Mouse (Mus musculus) left cerebral cortex, postnatal 10 days (tissue): Measurements from ENCODE around the gene Ppp1cc. TPM values are rescaled to one million over a fixed set of nuclear protein-coding genes. Genes with fewer than 3 reads are reported as not detected.
"Not testable (repeated sequence)": the region's sequence is repeated elsewhere in the genome, so short reads cannot be mapped to it uniquely, and the experiment has no call there.

Source experiments
- DNase-seq, 2 experiments: peaks; one replicate each; pipeline ENCODE4 v3.0.0; 2021 to 2022; ENCODE audit warnings: low spot score in 2 of 2, mixed read lengths in 1 of 2; ENCODE audit errors: extremely low spot score in 1 of 2
- intact Hi-C: fragments of 180-260 bp; cut with DNase I; formaldehyde crosslinking; loops from one replicate; pipeline ENCODE4 v1.15.1; 2025
- total RNA-seq, 2 experiments: library from RNA; stranded (reverse); gene quantifications; 2 replicates each; pipeline ENCODE4 v1.2.3; 2021

The Ppp1cc gene
- total RNA-seq, 2 experiments from 2014 or later: 170 to 190 TPM

DNA sequence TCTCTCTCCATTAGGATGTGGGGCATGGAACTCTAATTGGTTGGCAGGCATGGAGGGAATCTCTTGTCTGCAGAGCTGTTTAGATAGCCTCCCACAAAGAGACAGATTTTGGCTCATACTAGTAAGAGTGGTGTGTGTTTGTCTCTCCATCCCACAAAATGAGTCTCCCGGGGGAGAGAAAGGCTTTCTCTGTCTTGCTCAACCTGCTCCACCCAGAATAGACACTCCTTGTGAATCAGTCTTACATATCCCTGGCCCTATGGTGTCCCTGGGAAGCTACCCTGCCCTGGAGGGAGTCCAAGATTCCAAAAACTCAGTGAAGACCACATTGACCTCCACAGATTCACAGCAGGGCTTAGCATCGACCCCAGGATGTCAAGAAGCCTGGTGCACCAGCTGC is 1.6 kb upstream of the Ppp1cc start:
- DNase-seq: no peak
- intact Hi-C loops: no loop called here

DNA sequence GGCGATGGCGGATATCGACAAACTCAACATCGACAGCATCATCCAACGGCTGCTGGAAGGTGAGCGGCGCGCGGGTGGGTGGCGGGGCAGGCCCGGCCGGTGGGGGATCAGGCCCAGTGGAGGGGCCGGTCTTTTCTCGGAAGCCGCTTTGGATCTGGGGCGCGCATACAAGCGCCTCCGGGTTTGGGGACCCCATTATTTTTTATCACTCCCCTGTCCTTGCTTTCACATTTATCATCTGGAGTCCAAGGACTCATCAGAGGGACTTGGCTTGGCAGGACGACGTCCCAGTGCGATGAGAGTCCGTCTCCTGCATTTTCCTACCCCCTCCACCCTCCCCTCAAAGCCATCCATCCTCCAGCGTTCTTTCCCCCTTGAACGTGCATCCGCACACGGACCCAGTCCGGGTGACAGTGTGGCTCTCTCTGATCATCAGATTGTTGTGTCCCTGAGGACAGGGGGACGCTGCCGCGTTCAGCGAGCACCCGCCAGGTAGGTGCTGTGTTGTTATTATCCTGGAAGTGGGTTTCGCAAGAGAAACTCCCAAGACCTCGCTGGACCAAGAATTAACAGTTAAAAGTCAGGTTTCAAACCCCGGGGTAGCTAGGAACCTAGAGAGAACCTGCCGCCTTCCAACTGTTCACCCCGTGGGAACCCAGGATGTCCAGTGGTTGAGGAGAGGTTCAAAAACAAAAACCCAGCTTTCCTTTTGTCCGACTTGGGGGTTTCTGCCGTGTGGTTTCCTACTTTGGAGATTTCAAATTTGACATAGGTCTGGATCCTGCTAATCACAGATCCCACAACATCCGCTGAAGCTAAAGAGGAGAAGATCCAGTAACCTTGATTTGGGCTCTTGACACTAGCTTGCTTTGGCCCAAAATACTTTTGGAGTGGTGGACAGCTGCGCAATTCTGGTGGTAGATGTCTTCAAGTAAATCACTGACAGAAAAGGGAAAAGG is 758 bp downstream of the Ppp1cc start:
- DNase-seq: peak in 1 of 2 experiments; percentile 53
- intact Hi-C loops: no loop called here

DNA sequence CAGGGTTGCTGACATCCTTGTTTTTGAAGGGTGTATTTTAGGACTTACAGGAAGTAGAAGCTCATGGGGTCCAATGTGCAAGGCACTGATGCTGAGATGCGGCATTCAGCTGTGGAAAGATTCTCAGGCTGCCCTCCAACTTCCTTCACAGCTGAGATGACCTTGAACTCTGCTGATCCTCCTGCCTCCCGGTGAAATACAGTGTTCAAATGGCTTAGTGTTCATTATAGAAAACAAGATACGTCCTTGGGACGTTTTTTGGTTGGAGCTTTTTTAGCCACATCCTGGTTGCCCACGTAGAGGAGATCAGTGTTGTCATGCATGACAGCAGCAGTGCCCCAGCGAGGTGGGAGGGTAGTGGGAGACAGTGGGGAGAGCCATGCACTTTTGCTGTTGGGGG is 5.1 kb downstream of the Ppp1cc start:
- no peak for DNase-seq
- intact Hi-C loops: no loop called here

DNA sequence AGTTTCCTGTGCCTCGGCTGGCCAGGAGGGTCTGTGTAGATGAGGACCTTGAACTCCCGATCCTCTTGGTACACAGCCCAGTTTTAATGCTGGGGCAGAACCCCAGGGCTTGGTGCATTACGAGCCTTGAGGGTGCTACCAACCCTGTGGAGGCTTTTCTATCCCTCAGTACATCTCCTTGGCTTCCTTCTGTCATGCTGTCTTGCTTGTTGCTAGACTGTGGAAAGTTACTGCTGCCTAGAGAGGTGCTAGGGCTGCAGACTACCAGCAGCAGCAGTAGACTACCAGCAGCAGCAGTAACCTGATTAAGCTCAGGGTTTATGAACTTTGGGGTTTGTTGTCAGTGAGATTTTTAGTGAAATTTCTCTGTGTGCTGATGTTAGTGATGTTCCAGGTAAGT is 5.9 kb downstream of the Ppp1cc start:
- no peak for DNase-seq
- intact Hi-C loops: no loop called here

DNA sequence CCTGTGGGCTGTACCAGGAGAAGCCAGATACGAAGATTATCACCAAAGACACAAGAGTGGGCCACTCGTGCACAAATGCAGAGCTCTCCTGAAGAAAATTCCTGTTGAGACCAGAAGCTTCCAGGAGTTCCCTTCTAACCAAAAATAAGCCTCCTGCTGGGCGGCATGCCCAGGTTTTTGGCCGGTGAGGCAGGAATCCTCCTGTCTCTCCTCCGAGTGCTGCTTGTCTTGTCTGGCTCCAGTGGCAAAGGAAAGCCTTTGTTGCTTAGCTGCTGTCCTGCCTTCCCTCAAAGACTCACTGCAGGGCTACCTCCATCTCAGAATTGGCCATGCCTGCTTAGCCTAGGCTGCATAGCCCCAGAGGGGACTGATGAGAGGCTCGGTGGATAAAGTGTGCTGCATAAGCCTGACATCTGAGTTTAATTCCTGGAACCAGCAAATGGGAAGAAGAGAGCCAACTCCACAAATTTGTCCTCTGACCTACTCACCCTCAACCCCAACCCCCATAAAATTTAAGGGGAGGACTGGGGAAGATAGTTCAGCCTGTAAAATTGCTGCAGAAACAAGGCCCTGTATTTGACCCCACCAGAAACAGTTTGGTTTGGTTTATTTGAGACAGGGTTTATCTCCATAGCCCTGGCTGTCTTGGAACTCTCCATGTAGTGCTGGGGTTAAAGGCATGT is 7.3 kb downstream of the Ppp1cc start:
- DNase-seq: peak in 1 of 2 experiments; percentile 54
- intact Hi-C loops: no loop called here

DNA sequence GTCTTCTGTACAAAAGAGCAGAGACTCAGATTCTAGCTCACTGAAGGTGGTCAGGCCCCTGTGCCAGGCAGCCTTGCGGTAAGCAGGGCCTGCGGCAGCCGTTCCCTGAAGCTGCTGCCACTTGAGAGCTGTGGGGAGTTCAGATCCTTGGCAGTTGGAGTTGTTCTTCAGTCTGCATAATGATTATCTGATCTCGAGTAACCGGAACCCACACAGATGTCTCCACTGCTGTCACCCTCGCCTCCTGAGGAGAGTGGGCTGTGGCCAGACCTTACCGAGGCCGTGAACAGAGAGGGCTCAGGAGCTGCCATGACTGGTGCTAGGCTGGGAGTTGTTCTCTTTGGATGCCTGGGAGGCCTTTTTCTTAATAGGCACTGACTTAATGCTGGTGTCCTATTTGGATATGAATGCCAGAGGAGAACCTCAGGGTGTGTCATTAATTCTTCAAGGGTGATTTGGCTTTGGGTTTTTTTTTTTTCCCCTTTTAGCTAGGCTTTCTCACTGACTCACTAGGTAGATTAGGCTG is 8.6 kb downstream of the Ppp1cc start:
- intact Hi-C loops: no loop called here
- DNase-seq: no peak

DNA sequence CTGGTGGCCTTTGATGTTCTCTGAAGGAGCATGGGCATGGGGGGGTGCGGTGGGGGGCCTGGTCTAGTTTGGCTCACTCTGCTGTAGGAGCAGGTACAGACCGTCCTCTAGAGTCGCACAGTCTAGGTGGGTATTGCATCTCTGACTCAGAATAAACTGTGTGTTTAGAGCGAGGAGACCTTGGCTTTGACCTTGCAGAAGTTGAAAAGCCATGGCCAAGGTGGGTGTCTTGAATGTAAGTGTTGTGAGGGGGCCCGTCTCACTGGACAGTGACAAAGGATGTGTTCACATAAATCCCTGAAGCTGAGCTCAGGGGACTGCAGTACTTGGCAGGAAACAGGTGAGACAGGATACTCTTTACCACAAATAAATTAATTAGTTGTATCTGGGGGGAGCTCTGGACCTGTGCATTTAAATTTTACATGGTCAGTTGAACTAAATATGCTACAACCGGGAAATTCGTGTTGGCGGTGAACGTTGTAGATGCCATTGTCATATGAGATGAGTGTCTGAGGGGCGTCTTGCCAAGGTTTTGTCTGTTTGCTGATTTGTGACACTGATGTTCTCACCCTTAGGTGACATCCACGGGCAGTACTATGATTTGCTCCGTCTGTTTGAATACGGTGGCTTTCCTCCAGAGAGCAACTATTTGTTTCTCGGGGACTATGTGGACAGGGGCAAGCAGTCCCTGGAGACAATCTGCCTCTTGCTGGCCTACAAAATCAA is 10.4 kb downstream of the Ppp1cc start:
- DNase-seq: no peak
- intact Hi-C loops: no loop called here

DNA sequence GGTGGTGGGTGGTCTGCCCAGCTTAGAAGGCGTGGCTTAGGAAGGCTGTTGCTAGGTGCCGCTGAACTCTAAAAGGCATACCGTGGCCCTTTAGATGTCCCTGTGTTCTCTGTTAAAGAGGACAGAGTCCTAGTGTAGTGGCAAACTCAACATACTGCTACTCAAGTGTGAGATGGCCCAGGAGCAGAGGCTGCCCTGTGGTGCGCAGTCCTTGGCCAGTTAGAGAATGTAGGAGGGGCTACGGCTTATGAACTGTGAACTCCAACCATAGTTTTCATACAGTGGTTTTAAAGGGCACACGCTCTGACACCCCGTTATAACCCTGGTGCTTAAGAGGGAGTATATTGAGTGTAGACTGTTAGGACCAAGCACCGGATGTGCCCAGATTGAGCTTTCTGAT is 13.0 kb downstream of the Ppp1cc start:
- intact Hi-C loops: no loop called here
- DNase-seq: no peak

DNA sequence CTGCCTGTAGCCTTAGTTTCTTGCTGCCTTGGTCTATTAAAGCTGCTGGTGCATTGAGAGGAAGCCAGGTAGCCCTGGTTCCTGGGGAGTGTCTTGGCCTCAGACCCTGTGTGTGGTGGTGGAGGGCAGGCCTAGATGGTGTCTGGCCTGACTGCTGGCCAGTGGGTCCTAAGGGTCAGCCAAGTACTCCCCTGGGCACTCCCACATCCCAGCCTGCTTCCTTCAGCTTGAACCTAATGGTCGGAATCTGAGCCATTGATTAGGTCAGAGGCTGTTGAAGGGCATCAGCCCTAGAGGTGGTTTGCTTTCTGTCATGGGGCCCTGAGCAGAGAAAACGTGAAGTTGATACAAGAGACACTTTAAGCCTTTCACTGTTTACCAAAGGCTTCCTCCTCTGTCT is 17.3 kb downstream of the Ppp1cc start:
- intact Hi-C loops: loop anchor here (5.0 kb wide), 1 partner anchor 43 kb away; no protein-coding TSS in a partner anchor
- peak in 1 of 2 experiments; percentile 22 for DNase-seq

DNA sequence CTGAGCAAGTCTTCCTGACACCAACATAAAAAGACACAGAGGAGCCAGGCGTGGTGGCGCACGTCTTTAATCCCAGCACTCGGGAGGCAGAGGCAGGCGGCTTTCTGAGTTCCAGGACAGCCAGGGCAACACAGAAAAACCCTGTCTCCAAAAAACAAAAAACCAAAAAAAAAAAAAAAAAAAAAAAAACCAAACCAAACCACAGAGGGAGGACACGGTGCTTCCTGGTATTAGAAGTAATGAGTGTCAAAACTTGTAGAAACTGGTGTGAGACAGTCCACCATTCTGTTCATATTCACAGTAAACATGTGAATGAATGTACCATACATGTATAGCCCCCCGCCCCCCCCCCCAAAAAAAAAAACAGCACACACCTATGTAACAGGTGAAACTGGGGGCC is 17.9 kb downstream of the Ppp1cc start:
- intact Hi-C loops: loop anchor here (5.0 kb wide), 1 partner anchor 44 kb away; no protein-coding TSS in a partner anchor
- DNase-seq: no peak

DNA sequence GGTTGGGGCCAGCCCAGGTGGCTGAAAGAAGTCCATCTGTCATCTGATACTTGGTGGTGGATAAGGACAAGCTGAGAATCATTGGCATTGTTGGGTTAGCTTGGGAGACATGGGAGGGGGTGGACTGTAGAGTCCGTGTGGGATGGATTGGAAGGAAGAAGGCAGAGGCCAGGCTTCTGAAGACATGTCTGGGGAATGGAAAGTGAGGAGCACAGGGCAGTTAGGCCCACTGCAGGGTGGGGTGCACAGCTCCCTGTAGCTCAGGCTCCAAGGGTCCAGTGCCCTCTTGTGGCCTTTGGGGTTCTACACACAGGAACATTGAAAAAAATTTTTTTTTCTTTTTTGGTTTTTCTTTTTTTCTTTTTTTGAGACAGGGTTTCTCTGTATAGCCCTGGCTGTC is 18.3 kb downstream of the Ppp1cc start:
- intact Hi-C loops: loop anchor here (5.0 kb wide), 1 partner anchor 44 kb away; no protein-coding TSS in a partner anchor
- peak in 1 of 2 experiments; percentile 79 for DNase-seq

DNA sequence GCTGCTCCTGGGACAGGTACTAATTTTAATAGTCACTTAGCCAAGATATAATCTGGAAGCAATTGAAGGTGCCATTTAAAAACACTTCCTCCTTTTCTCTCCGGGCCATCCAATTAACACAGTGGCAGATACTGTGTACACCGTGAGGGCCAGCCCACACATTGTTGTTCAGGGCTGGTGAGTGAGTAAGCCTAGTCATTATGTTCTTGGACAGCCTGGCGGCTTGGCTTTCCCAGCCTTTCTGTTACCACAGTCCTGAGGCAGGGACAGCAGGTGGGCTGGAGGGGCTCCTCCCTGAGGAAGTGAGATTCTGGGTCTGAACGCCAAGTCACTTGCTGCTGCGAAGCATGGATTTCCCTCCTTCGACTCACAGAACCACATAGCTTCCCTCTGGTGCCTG is 21.6 kb downstream of the Ppp1cc start:
- intact Hi-C loops: loop anchor here (5.0 kb wide), 1 partner anchor 47 kb away; no protein-coding TSS in a partner anchor
- peak in 1 of 2 experiments; percentile 54 for DNase-seq

DNA sequence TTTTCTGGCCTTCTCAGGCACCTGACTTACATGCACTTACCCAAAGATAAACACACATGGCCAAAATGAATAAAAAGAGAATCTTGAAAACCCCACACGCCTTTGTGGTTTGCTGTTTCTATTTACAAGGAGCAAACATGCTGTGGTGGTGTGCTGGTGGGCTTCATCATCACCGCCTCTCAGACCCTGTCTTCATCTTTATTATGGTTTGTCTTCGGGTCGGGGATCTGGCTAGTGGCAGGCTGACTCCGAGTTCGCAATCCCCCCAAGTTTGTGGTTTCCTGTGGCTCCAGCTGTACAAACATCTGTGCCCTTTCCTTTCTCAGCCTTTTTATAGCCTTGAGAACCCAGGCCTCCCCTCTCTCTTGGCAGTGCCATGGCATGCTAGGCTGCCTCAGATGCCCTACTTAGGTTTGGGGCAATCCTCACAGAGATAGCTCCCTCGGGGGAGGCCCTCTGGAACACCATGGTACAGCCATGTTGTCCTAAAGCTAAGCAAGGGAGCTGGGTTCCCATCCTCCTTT is 26.3 kb downstream of the Ppp1cc start:
- intact Hi-C loops: no loop called here
- no peak for DNase-seq

DNA sequence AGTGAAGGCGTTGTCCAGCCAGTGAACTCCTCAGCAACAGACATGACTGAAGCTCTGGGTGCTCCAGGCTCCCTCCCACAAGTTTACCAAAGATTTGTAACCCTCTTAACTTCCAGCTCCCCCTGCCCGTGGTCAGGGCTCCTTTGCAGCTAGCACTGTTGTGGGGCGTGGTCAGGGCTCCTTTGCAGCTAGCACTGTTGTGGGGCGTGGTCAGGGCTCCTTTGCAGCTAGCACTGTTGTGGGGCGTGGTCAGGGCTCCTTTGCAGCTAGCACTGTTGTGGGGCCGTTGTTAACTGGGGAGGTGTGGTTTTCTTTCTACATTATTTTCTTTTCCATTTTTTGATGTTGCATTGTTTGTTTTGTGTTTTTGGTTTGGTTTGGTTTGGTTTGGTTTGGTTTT is 26.8 kb downstream of the Ppp1cc start:
- intact Hi-C loops, DNase-seq: not testable (repeated sequence)

DNA sequence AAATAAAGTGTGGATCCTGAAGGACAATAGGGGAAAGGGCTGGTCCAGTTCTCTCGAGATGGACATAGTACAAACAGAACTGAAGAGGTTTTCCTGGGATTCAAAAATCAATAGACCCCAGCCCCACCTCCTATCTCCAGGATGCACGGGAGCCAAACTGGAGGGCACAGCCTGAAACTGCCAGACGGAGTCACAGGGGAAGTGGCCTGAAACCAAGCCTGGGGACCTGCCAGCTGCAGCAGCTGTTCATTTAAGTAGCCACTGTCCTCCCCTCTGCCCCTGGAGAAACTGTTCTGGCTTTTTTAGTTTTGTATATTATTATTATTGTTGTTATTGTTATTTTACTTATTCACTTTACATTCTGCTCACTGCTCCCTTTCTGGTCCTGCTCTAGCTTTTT is 31.0 kb downstream of the Ppp1cc start:
- intact Hi-C loops: no loop called here
- no peak for DNase-seq

DNA sequence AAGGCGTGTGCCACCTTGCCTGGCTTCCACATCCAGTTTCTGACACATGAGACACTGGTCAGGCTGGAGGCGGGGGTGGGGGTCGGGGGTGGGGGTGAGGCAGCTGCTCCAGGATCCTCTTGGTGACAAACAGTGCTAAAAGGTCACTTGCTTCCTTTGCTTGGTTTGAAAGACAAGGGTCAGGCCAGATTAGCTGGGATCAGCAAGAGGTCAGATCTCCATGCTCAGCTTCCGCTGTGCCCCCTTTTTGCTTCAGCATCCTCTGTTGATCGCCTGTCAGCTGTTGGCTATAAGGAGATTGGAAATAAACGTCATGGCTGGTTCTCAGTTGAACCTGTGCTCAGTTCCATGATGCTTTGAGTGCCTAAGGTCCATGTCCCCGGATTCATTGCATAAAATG is 32.4 kb downstream of the Ppp1cc start:
- no peak for DNase-seq
- intact Hi-C loops: no loop called here

DNA sequence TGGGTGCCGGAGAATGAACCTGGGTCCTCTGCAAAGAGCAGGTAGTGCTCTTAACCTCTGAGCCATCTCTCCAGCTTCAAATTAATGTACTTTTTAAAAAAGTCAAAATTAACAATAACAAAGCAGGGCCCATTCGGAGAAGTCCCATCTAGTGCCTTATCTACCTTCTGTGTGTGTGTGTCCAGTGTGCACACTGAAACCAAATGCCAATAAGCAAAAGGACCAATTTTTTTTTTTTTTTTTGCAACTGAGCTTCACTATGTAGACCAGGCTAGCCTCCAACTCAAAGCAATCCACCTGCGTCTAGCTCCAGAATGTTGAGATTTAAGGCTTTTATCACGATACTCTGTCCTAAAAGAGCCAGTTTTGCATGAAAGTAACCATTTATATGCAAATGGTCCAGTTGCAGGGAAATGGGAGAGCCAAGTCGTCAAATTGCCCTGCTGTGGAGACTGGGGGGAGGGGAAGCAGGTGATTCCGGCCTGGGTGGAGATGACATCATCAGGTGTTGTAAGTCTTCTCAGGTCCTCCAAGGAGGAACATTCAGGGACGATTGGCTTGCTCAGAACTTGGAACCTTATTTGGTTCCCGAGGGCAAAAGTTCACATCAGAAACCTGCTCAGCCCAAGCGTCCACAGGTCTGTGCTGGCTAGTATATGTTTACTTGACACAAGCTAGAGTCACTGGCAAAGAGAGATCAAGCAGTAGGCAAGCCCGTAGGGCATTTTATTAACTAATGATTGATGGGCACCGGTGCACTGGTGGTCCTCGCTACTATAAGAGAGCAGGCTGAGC is 33.4 kb downstream of the Ppp1cc start:
- intact Hi-C loops: no loop called here

DNA sequence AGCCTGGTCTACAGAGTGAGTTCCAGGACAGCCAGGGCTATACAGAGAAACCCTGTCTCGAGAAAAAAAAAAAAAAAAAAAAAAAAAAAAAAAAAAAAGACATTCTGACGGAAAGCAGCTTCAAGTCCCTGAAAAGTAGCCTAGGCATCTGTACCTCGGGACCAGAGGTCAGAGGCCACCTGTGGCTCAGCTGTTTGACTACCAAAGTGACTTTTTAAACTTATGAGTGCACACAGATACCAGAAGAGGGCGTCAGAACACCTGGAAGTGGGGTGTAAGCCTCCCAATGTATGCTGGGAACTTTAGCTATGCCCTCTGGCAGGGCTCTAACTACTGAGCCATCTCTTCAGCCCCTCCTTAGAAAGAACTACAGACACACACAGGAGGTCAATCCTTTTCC is 34.3 kb downstream of the Ppp1cc start:
- no peak for DNase-seq
- intact Hi-C loops: no loop called here

More for the DNA sequence above, 33.4 kb downstream of the Ppp1cc start:
- no peak for DNase-seq
